Mouse (Mus musculus): ENCODE data around the gene Fbln7. TPM values are rescaled to one million over a fixed set of nuclear protein-coding genes. Genes with fewer than 3 reads are reported as not detected.

Fbln7 gene
- polyA plus RNA-seq, 1 experiment from 2014 or later, result 1.3 TPM

DNA sequence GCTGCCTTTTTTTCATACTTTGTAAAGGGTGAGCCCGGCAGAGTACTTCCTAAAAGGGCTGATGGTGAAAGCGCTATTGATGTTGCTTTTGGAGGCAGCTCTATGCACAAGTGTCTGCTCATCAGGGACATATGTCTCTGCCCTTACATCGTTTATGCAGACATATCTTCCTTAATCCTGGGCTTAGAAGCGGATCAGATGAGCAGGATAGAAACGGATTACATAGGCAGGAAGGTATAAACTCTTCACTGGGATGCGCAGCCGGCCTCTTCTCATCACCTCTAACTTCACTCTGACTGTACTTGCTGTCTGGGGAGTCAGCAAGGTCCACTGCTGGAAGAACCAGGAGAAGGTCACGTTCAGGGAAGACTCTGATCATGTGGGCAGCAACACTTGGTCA is 25.2 kb upstream of the Fbln7 start:
- H3K4me3 ChIP-seq (replicated peaks), result no peak overlapping the region
- no peaks in the 10 kb centered on the region for H3K9me3 ChIP-seq
- H3K27me3 ChIP-seq, result no peaks in the 10 kb centered on the region
- peaks cover 76% of the 10 kb centered on the region for H3K36me3 ChIP-seq
- WGBS, result 92% methylated on average over 8 of the region's 8 CpGs
- no peak for ATAC-seq
- no peak overlapping the region for H3K4me2 ChIP-seq (replicated peaks)
- H3K9ac ChIP-seq (replicated peaks), result no peak overlapping the region
- no peaks in the 10 kb centered on the region for H3K4me1 ChIP-seq (replicated peaks)
- no peak overlapping the region for H3K27ac ChIP-seq

DNA sequence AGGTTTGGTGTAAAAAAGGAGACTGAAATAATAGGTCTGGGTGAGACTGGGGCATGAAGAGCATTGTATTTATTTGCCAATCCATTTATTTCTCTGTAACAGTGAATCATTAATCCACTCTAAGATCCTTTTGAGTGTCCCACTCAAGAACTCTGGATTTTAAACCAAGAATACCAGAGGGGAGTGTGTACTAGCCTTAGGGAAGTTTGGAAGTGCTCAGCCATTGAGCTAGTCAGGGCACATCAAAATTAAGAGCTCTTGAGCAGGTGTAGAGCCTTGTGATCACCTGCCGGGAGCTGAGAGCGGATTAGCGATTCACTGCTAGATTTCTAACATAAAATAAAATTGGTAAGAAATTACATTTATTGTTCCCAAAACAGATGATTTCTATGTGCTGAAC is 24.2 kb upstream of the Fbln7 start:
- Histone ChIP-seq H3K4me1 (replicated peaks) (no peaks in the 10 kb centered on the region), H3K4me3 (replicated peaks) (no peak overlapping the region), H3K4me2 (replicated peaks) (no peak overlapping the region), H3K27ac (no peak overlapping the region), H3K9ac (replicated peaks) (no peak overlapping the region), H3K27me3 (no peaks in the 10 kb centered on the region), H3K9me3 (no peaks in the 10 kb centered on the region), H3K36me3 (peaks cover 76% of the 10 kb centered on the region)
- ATAC-seq, result no peak
- 94% methylated on average over 3 of the region's 3 CpGs for WGBS

DNA sequence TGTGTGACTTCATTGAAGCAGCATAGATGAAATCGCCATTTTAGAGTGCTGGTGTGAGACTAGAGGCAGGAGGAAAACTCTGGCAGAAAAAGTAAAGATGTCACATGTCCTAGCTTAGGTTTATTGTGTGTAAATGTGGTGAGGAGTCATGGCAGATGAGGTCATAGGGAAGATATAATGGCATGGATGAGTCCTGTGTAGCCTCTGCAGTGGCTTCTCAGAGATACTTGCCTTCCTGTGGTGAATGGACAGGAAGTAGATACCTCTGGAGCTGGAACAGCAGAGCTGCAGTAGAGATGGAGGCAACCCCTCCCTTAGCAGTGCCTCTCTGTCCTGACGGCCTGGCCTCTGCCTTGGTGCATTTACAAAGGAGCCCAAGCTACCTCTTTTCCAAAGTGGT is 23.3 kb upstream of the Fbln7 start:
- peaks cover 73% of the 10 kb centered on the region for H3K36me3 ChIP-seq
- H3K4me2 ChIP-seq (replicated peaks), result no peak overlapping the region
- H3K27ac ChIP-seq, result no peak overlapping the region
- ATAC-seq, result no peak
- 87% methylated on average over 2 of the region's 2 CpGs for WGBS
- no peak overlapping the region for H3K9ac ChIP-seq (replicated peaks)
- H3K4me3 ChIP-seq (replicated peaks), result no peak overlapping the region
- H3K9me3 ChIP-seq, result no peaks in the 10 kb centered on the region
- no peaks in the 10 kb centered on the region for H3K27me3 ChIP-seq
- no peaks in the 10 kb centered on the region for H3K4me1 ChIP-seq (replicated peaks)

DNA sequence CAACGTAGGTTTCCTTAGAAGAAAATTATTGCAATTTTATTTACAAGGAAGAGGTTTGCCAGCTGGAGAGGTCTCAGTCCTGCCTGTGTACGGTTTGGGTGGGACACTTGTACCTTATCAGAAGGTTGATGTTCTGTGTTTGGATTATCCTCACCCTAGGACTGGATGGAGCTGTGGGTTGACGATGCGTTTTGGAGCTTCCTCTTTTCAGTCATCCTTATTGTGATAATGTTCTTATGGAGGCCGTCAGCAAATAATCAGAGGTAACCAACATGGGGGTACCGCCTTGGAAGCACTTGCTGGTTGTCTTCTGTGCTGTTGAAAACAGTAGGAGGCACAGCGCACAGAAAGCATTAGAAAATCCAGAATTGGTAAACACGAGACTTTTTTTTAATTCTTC is 20.3 kb upstream of the Fbln7 start:
- no peak for ATAC-seq
- H3K4me1 ChIP-seq (replicated peaks), result no peaks in the 10 kb centered on the region
- H3K27ac ChIP-seq, result no peak overlapping the region
- peaks cover 74% of the 10 kb centered on the region for H3K36me3 ChIP-seq
- 93% methylated on average over 8 of the region's 8 CpGs for WGBS
- no peak overlapping the region for H3K4me2 ChIP-seq (replicated peaks)
- H3K9ac ChIP-seq (replicated peaks), result no peak overlapping the region
- H3K9me3 ChIP-seq, result no peaks in the 10 kb centered on the region
- no peak overlapping the region for H3K4me3 ChIP-seq (replicated peaks)
- H3K27me3 ChIP-seq, result no peaks in the 10 kb centered on the region

DNA sequence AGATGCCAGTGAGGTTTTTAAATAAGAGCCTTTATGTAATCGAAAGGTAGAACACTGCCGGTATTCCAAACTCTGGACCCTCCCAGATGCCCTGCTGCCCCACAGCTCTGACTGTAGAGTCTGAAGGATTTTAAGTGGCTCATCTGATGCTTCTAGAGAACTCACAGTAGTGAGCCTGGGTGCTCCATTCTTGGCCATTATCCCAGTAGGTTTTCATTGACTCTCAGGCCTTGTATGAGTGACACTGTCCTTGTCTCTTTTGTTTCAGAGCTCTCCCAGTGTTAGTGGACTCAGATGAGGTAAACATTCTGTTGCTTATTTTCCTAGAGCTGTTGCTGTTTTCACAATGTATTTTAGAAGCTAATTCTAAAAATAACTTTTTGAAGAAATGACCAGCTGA is 12.7 kb upstream of the Fbln7 start:
- ATAC-seq, result no peak
- Histone ChIP-seq H3K4me1 (replicated peaks) (no peaks in the 10 kb centered on the region), H3K9ac (replicated peaks) (no peak overlapping the region), H3K27me3 (no peaks in the 10 kb centered on the region), H3K27ac (no peak overlapping the region), H3K9me3 (no peaks in the 10 kb centered on the region), H3K36me3 (peaks cover 82% of the 10 kb centered on the region), H3K4me2 (replicated peaks) (no peak overlapping the region), H3K4me3 (replicated peaks) (no peak overlapping the region)
- WGBS, result 94% methylated on average over 2 of the region's 2 CpGs

DNA sequence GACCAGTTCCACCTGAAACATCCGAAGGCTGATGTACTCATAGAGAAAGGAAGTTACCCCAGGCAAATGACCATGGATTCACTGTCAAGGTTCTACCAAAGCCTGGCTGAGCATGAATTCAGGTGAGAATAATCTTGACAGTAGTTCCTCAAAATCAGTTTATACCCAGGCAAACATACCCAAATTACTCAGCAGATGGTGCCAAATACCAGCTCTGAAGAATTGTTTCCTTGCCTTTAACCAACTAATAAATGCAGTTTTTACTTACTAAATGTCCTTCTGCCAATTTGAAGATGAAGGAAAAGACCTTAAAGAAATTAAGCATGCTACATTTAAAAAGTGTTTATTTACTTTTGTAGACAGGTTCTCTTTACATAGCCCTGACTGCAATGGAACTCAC is 6.1 kb upstream of the Fbln7 start:
- no peak overlapping the region for H3K27ac ChIP-seq
- no peaks in the 10 kb centered on the region for H3K27me3 ChIP-seq
- peaks cover 20% of the 10 kb centered on the region for H3K36me3 ChIP-seq
- no peak overlapping the region for H3K9ac ChIP-seq (replicated peaks)
- no peaks in the 10 kb centered on the region for H3K4me1 ChIP-seq (replicated peaks)
- H3K4me3 ChIP-seq (replicated peaks), result no peak overlapping the region
- no peak overlapping the region for H3K4me2 ChIP-seq (replicated peaks)
- WGBS, result 87% methylated on average over 1 of the region's 1 CpGs
- no peak for ATAC-seq
- no peaks in the 10 kb centered on the region for H3K9me3 ChIP-seq

DNA sequence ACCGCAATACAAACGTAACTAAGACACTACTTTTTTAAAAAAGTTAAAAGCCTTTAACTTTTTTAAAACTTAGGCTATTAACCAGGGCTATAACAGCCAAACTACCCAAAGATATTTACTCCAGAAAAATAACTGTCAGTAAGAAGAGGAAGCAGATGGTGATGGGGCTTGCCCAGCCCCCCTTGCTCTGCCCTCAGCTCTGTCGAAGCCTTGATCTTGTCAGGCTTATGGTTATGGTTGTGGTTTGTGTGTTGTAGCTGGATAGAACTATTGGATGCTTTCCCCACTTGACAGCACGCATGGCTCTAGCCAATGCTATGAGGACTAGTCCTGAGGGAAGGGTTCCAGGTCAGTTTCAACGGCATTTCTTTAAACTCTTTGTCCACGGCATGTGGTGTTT is 3.8 kb upstream of the Fbln7 start:
- Histone ChIP-seq H3K36me3 (0 out of 2 replicates have a peak, but pooled peaks cover 6% of the 10 kb centered on the region), H3K9me3 (no peaks in the 10 kb centered on the region), H3K4me3 (replicated peaks) (no peak overlapping the region), H3K4me2 (replicated peaks) (no peak overlapping the region), H3K9ac (replicated peaks) (no peak overlapping the region), H3K27me3 (peaks cover 12% of the 10 kb centered on the region), H3K4me1 (replicated peaks) (peaks cover 6% of the 10 kb centered on the region), H3K27ac (no peak overlapping the region)
- 93% methylated on average over 6 of the region's 6 CpGs for WGBS
- ATAC-seq, result no peak

DNA sequence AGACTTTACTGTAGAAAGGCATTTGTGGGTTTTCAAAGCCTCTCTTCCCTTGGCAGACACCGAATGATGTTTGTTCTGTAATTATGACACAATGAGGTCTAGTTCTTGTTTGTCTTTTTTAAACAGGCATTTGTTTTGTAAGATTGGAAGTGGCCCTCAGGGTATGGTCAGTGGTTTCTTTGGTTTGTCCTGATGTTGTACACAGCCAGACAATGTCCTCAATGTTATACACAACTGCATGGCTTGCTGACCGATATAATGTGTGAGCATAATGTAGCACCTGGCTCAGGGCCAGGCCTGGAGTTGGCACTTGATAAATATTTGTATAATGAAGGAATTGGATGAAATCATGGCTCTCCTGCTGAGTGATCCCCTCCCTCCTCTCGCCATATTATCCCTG is 2.9 kb upstream of the Fbln7 start:
- no peak overlapping the region for H3K9ac ChIP-seq (replicated peaks)
- H3K4me2 ChIP-seq (replicated peaks), result no peak overlapping the region
- H3K4me1 ChIP-seq (replicated peaks), result peaks cover 9% of the 10 kb centered on the region
- ATAC-seq, result no peak
- no peak overlapping the region for H3K27ac ChIP-seq
- H3K36me3 ChIP-seq, result no peaks in the 10 kb centered on the region
- H3K27me3 ChIP-seq, result peaks cover 17% of the 10 kb centered on the region
- no peak overlapping the region for H3K4me3 ChIP-seq (replicated peaks)
- no peaks in the 10 kb centered on the region for H3K9me3 ChIP-seq
- WGBS, result 82% methylated on average over 3 of the region's 3 CpGs

DNA sequence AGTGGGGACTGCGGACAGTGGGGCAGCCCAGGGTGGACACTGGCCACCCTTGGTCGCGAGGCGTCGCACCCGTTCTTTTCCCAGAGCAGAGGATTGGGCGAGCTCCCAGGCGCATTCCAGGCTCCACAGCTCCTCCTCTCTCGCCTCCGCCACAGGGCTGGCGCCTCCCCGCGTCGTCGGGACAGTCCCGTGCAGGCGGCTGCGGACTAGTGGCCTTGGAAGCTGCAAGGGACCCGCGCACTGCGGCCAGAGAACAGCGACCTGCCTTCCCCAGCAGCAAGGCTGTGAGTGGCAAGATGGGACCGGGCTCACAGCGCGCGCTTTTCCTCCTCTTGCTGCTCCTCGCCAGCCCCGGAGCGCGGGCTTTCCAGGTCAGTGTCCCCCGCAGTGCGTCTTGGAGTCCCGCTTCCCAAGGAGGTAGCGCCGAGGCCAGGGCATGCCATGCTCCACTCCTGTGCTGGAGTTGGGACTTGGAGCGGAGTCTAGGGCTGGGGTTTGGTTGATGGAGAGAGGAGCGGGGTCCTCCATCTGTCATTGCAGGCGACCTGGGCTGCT is 1.1 kb downstream of the Fbln7 start:
- Histone ChIP-seq H3K4me1 (replicated peaks) (peaks cover 9% of the 10 kb centered on the region), H3K27ac (no peak overlapping the region), H3K9me3 (no peaks in the 10 kb centered on the region), H3K4me3 (replicated peaks) (peak overlapping the region; percentile 45), H3K4me2 (replicated peaks) (peak overlapping the region; percentile 88), H3K9ac (replicated peaks) (peak overlapping the region; percentile 63), H3K36me3 (no peaks in the 10 kb centered on the region), H3K27me3 (peaks cover 17% of the 10 kb centered on the region)
- peak; percentile 76 for ATAC-seq
- under 1% methylated on average over 38 of the region's 38 CpGs for WGBS

DNA sequence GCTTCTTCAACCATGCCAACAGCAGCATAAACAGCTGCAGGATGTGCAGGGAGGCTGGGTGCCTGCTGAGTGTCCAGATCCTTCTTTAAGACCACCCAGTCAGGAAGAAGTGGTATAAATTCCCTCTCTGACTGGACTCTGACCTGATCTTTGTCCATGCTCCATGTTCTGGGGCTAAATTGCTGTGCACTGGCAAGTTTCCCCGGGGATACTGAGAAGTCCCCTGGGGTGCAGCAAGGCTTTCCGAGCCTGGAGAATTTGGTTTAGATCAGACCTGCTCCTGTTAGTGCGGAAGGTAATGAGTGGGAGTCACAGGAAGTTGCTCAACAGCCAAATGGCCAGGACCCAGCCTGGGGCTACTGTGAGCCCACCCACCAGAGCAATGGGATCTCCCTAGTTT is 2.3 kb downstream of the Fbln7 start:
- 63% methylated on average over 3 of the region's 3 CpGs for WGBS
- Histone ChIP-seq H3K9ac (replicated peaks) (no peak overlapping the region), H3K4me2 (replicated peaks) (no peak overlapping the region), H3K27me3 (peaks cover 17% of the 10 kb centered on the region), H3K9me3 (no peaks in the 10 kb centered on the region), H3K4me1 (replicated peaks) (peaks cover 9% of the 10 kb centered on the region), H3K27ac (no peak overlapping the region), H3K36me3 (no peaks in the 10 kb centered on the region), H3K4me3 (replicated peaks) (no peak overlapping the region)
- no peak for ATAC-seq

DNA sequence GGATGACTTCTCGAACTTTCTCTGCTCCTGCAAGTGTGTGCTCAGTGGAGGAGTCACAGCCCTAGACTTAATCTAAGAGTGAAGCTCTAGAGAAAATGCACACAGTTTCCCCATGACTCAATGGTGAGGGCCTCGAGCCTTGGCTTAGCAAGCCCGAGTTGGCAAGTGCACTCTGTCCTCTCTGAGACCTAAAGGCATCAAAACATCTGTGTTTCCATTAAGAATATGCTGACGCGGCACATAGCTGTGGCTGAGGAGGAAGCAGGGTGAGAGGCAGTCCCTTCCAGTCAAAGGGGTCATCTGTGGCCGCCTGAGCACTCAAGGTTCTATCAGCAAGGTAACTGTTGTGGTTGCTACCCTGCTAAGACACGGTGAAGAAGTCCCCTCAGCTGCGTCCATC is 8.9 kb downstream of the Fbln7 start:
- Histone ChIP-seq H3K27me3 (no peaks in the 10 kb centered on the region), H3K4me2 (replicated peaks) (no peak overlapping the region), H3K4me3 (replicated peaks) (no peak overlapping the region), H3K9ac (replicated peaks) (no peak overlapping the region), H3K36me3 (no peaks in the 10 kb centered on the region), H3K4me1 (replicated peaks) (no peaks in the 10 kb centered on the region), H3K9me3 (no peaks in the 10 kb centered on the region), H3K27ac (no peak overlapping the region)
- 87% methylated on average over 8 of the region's 8 CpGs for WGBS
- no peak for ATAC-seq

DNA sequence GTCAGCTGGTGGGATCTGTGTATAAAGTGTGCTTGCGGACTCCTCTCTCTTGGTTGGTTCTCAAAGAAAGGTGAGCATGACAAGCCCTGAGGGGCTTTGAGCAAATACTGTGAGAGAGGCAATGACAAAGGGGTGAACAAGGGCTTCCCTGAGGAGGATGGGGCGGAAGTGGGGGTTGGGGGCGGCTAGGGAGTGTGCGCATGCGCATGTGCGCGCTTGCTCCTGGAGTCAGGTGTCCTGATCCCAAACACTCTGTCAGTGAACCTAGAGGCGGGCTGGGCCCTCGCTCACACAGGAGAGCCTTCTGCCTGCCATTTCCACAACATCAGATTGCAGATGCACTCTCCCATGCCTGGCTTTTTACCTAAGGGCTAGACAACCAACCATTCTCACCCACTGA is 9.5 kb downstream of the Fbln7 start:
- H3K9me3 ChIP-seq, result no peaks in the 10 kb centered on the region
- no peak overlapping the region for H3K4me2 ChIP-seq (replicated peaks)
- ATAC-seq, result no peak
- H3K4me3 ChIP-seq (replicated peaks), result no peak overlapping the region
- no peaks in the 10 kb centered on the region for H3K4me1 ChIP-seq (replicated peaks)
- H3K27me3 ChIP-seq, result no peaks in the 10 kb centered on the region
- WGBS, result 87% methylated on average over 9 of the region's 9 CpGs
- H3K36me3 ChIP-seq, result no peaks in the 10 kb centered on the region
- H3K27ac ChIP-seq, result no peak overlapping the region
- no peak overlapping the region for H3K9ac ChIP-seq (replicated peaks)

DNA sequence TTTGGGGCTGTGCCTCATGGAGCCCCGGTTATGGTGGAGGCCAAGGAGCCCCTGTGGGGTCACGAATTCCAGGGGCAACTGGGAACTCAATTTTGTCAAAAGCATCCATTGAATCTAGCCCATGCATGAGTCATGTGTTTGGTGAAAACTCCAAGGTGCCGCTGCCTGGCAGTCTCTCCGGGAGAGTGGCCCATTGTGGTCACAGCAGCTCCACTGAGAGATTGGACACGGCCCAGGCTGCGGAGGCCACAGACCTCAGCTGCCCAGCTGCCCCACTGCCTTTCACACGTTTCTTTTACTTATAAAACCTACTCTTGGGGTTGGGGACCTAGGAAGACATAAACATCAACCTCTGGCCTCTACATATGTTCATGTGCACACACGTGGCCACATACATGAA is 12.7 kb downstream of the Fbln7 start:
- H3K36me3 ChIP-seq, result no peaks in the 10 kb centered on the region
- H3K9ac ChIP-seq (replicated peaks), result no peak overlapping the region
- H3K27me3 ChIP-seq, result no peaks in the 10 kb centered on the region
- no peak overlapping the region for H3K4me3 ChIP-seq (replicated peaks)
- no peaks in the 10 kb centered on the region for H3K4me1 ChIP-seq (replicated peaks)
- H3K4me2 ChIP-seq (replicated peaks), result no peak overlapping the region
- no peak overlapping the region for H3K27ac ChIP-seq
- 82% methylated on average over 8 of the region's 8 CpGs for WGBS
- no peak for ATAC-seq
- H3K9me3 ChIP-seq, result no peaks in the 10 kb centered on the region

Data from midbrain, embryonic 13.5 days (tissue).